Mouse (Mus musculus): ENCODE measurements around the gene Fgf22.

GRCm38 (mm10) chr10:79760603-79761143 is 5.8 kb downstream of the Fgf22 start:
- TF ChIP-seq MYOG (IDR thresholded peaks at IDR 0.05; ENCODE audit: control insufficient read depth, extremely low read depth, insufficient read length) (no peak), MYOD1 (IDR thresholded peaks at IDR 0.05; ENCODE audit: control insufficient read depth, insufficient read length, low read depth) (no peak)
